Mouse (Mus musculus) left cerebral cortex, adult 18-20 months (tissue): ENCODE data around the gene Vmn1r46. TPM values are rescaled to one million over a fixed set of nuclear protein-coding genes. Genes with fewer than 3 reads are reported as not detected.
"Not testable (repeated sequence)": the region's sequence is repeated elsewhere in the genome, so short reads cannot be mapped to it uniquely, and the experiment has no call there.

Experiments
- DNase-seq, 2 experiments: peaks; one replicate each; pipeline ENCODE4 v3.0.0; 2021 to 2022; ENCODE audit warnings: low spot score in 2 of 2, mixed read lengths in 1 of 2
- long read RNA-seq, 2 experiments: library from polyadenylated mRNA; stranded (forward); transcript quantifications; one replicate each; pipeline ENCODE4 v2.0.0; 2021
- total RNA-seq, 2 experiments: library from RNA; stranded (reverse); gene quantifications; 2 replicates each; pipeline ENCODE4 v1.2.3; 2021

Vmn1r46 gene
- total RNA-seq: not detected
- long read RNA-seq, experiment 1: 0 reads
- long read RNA-seq, experiment 2: 0 reads

- DNase-seq: no peak
These were observed at the start of gene Vmn1r46 for GRCm38 (mm10) chr6:89969013-89969412. Vmn1r46 (plus strand) TSS chr6:89969313.

- DNase-seq: not testable (repeated sequence)
These were observed 28.6 kb upstream of the Vmn1r46 start, which contains the start of gene Vmn1r45 for GRCm38 (mm10) chr6:89940498-89940897. Vmn1r45 (minus strand) TSS chr6:89940598.

- no peak for DNase-seq
These were observed 28.2 kb upstream of the Vmn1r46 start for GRCm38 (mm10) chr6:89940926-89941325.

GRCm38 (mm10) chr6:89953556-89953955 is 15.6 kb upstream of the Vmn1r46 start:
- DNase-seq: no peak

- no peak for DNase-seq
These were observed 2.8 kb upstream of the Vmn1r46 start for GRCm38 (mm10) chr6:89966341-89966740.

GRCm38 (mm10) chr6:89985989-89986388 is 16.9 kb downstream of the Vmn1r46 start:
- DNase-seq: no peak

GRCm38 (mm10) chr6:90015847-90016246 is 46.7 kb downstream of the Vmn1r46 start, which contains the start of gene Vmn1r47:
Vmn1r47 (plus strand) TSS chr6:90016147.
- DNase-seq: not testable (repeated sequence)

Other genes starting within 250 kb of the Vmn1r46 start
- not detected for gene Vmn1r41, start 228.5 kb upstream of the Vmn1r46 start, total RNA-seq
- gene Vmn1r42, start 92.9 kb upstream of the Vmn1r46 start, total RNA-seq: not detected
- gene Vmn1r43, start 92.9 kb upstream of the Vmn1r46 start, total RNA-seq: not detected
- not detected for gene Vmn1r44, start 85.7 kb upstream of the Vmn1r46 start, total RNA-seq
- gene Vmn1r45, start 28.7 kb upstream of the Vmn1r46 start, total RNA-seq: not detected
- gene Vmn1r47, start 46.8 kb downstream of the Vmn1r46 start, total RNA-seq: not detected
- gene Vmn1r48, start 67.5 kb downstream of the Vmn1r46 start, total RNA-seq: not detected
- not detected for gene Vmn1r49, start 109.2 kb downstream of the Vmn1r46 start, total RNA-seq
- not detected for gene Vmn1r50, start 132.1 kb downstream of the Vmn1r46 start, total RNA-seq
- gene Vmn1r51, start 153.3 kb downstream of the Vmn1r46 start, total RNA-seq: not detected
- gene Vmn1r52, start 205.5 kb downstream of the Vmn1r46 start, total RNA-seq: not detected
- gene V1ra8, start 233.5 kb downstream of the Vmn1r46 start, total RNA-seq: not detected